Mouse (Mus musculus): ENCODE data around the gene Spon1. TPM values are rescaled to one million over a fixed set of nuclear protein-coding genes. Genes with fewer than 3 reads are reported as not detected.

Spon1 gene
- polyA plus RNA-seq (2015; fragmentation: Nextera tagmentation; extraction: Ambion mirVana) = 57.4 and 68.4 TPM in 2 replicates

- H3K4me2 ChIP-seq = peak within 1 kb of the TSS; percentile 95
- peak; percentile 85 for ATAC-seq (replicated peaks; ENCODE audit: insufficient number of reproducible peaks, insufficient read depth, low FRiP score, low read depth)
- peak within 1 kb of the TSS; percentile 69 for H3K4me3 ChIP-seq
- peak within 1 kb of the TSS; percentile 85 for H3K27ac ChIP-seq
- WGBS = under 1% methylated on average over 56 of the region's 56 CpGs
- H3K9me3 ChIP-seq (replicated peaks) = no peaks in the 10 kb centered on the region
- peak within 1 kb of the TSS; percentile 75 for H3K9ac ChIP-seq
- H3K4me1 ChIP-seq (replicated peaks) = peaks cover 40% of the 10 kb centered on the region
- H3K27me3 ChIP-seq = peaks cover 7% of the 10 kb centered on the region; the same call in 1 of the 2 replicates
- H3K36me3 ChIP-seq = no peaks in the 10 kb centered on the region
Measured at GRCm38 (mm10) chr7:113765667-113766497, at the start of gene Spon1. Spon1 (plus strand) TSS chr7:113765998.

GRCm38 (mm10) chr7:113721994-113722393 lies 43.8 kb upstream of the Spon1 start:
- Histone ChIP-seq H3K36me3 (no peaks in the 10 kb centered on the region), H3K4me2 (no peak overlapping the region), H3K9me3 (replicated peaks) (no peaks in the 10 kb centered on the region), H3K9ac (no peak overlapping the region), H3K4me3 (no peak overlapping the region), H3K4me1 (replicated peaks) (no peaks in the 10 kb centered on the region), H3K27ac (no peak overlapping the region), H3K27me3 (no peaks in the 10 kb centered on the region)
- ATAC-seq (replicated peaks; ENCODE audit: insufficient number of reproducible peaks, insufficient read depth, low FRiP score, low read depth) = no peak
- 68% methylated on average over 2 of the region's 2 CpGs for WGBS

- Histone ChIP-seq H3K4me1 (replicated peaks) (no peaks in the 10 kb centered on the region), H3K9me3 (replicated peaks) (no peaks in the 10 kb centered on the region), H3K9ac (no peak overlapping the region), H3K4me3 (no peak overlapping the region), H3K27me3 (no peaks in the 10 kb centered on the region), H3K4me2 (no peak overlapping the region), H3K36me3 (no peaks in the 10 kb centered on the region), H3K27ac (no peak overlapping the region)
- 60% methylated on average over 3 of the region's 3 CpGs for WGBS
- no peak for ATAC-seq (replicated peaks; ENCODE audit: insufficient number of reproducible peaks, insufficient read depth, low FRiP score, low read depth)
Measured at GRCm38 (mm10) chr7:113723905-113724304, 41.9 kb upstream of the Spon1 start.

- 49% methylated on average over 8 of the region's 8 CpGs for WGBS
- no peak overlapping the region for H3K27ac ChIP-seq
Measured at GRCm38 (mm10) chr7:113727999-113728713, 37.6 kb upstream of the Spon1 start.

GRCm38 (mm10) chr7:113728926-113729325 lies 36.9 kb upstream of the Spon1 start:
- WGBS = 47% methylated on average over 2 of the region's 2 CpGs
- H3K27ac ChIP-seq = no peak overlapping the region
- H3K4me2 ChIP-seq = no peak overlapping the region
- no peak overlapping the region for H3K9ac ChIP-seq
- ATAC-seq (replicated peaks; ENCODE audit: insufficient number of reproducible peaks, insufficient read depth, low FRiP score, low read depth) = no peak
- H3K4me3 ChIP-seq = no peak overlapping the region
- no peaks in the 10 kb centered on the region for H3K9me3 ChIP-seq (replicated peaks)
- no peaks in the 10 kb centered on the region for H3K36me3 ChIP-seq
- no peaks in the 10 kb centered on the region for H3K27me3 ChIP-seq
- H3K4me1 ChIP-seq (replicated peaks) = no peaks in the 10 kb centered on the region

More at GRCm38 (mm10) chr7:113727999-113728713, 37.6 kb upstream of the Spon1 start:
- Histone ChIP-seq H3K9ac (no peak overlapping the region), H3K4me3 (no peak overlapping the region), H3K4me2 (no peak overlapping the region), H3K27me3 (no peaks in the 10 kb centered on the region), H3K36me3 (no peaks in the 10 kb centered on the region), H3K4me1 (replicated peaks) (no peaks in the 10 kb centered on the region), H3K9me3 (replicated peaks) (no peaks in the 10 kb centered on the region)
- 0 out of 2 replicates have a peak, but pooled peaks have one; percentile 55 for ATAC-seq (replicated peaks; ENCODE audit: insufficient number of reproducible peaks, insufficient read depth, low FRiP score, low read depth)

GRCm38 (mm10) chr7:113730406-113731247 lies 35.2 kb upstream of the Spon1 start:
- H3K4me2 ChIP-seq = no peak overlapping the region
- 87% methylated on average over 8 of the region's 8 CpGs for WGBS
- no peaks in the 10 kb centered on the region for H3K36me3 ChIP-seq
- no peak overlapping the region for H3K4me3 ChIP-seq
- no peaks in the 10 kb centered on the region for H3K4me1 ChIP-seq (replicated peaks)
- H3K27me3 ChIP-seq = no peaks in the 10 kb centered on the region
- ATAC-seq (replicated peaks; ENCODE audit: insufficient number of reproducible peaks, insufficient read depth, low FRiP score, low read depth) = no peak
- H3K9me3 ChIP-seq (replicated peaks) = no peaks in the 10 kb centered on the region
- H3K9ac ChIP-seq = no peak overlapping the region
- no peak overlapping the region for H3K27ac ChIP-seq

GRCm38 (mm10) chr7:113737790-113738362 lies 27.9 kb upstream of the Spon1 start:
- no peak overlapping the region for H3K9ac ChIP-seq
- H3K9me3 ChIP-seq (replicated peaks) = no peaks in the 10 kb centered on the region
- H3K4me1 ChIP-seq (replicated peaks) = peaks cover 3% of the 10 kb centered on the region; the same call in 1 of the 2 replicates
- H3K4me3 ChIP-seq = peak overlapping the region; percentile 11; the same call in 1 of the 2 replicates
- peak overlapping the region; percentile 19; the same call in 1 of the 2 replicates for H3K27ac ChIP-seq
- no peak for ATAC-seq (replicated peaks; ENCODE audit: insufficient number of reproducible peaks, insufficient read depth, low FRiP score, low read depth)
- peak overlapping the region; percentile 42 for H3K4me2 ChIP-seq
- no peaks in the 10 kb centered on the region for H3K36me3 ChIP-seq
- no peaks in the 10 kb centered on the region for H3K27me3 ChIP-seq
- 51% methylated on average over 9 of the region's 9 CpGs for WGBS

GRCm38 (mm10) chr7:113739181-113739580 lies 26.6 kb upstream of the Spon1 start:
- Histone ChIP-seq H3K4me3 (no peak overlapping the region), H3K4me2 (no peak overlapping the region), H3K9me3 (replicated peaks) (no peaks in the 10 kb centered on the region), H3K36me3 (no peaks in the 10 kb centered on the region), H3K27me3 (no peaks in the 10 kb centered on the region), H3K27ac (no peak overlapping the region), H3K4me1 (replicated peaks) (peaks cover 3% of the 10 kb centered on the region; the same call in 1 of the 2 replicates), H3K9ac (no peak overlapping the region)
- ATAC-seq (replicated peaks; ENCODE audit: insufficient number of reproducible peaks, insufficient read depth, low FRiP score, low read depth) = no peak
- WGBS = 57% methylated on average over 7 of the region's 7 CpGs

- Histone ChIP-seq H3K27ac (no peak overlapping the region), H3K4me2 (no peak overlapping the region), H3K4me3 (no peak overlapping the region), H3K9ac (no peak overlapping the region), H3K36me3 (no peaks in the 10 kb centered on the region), H3K9me3 (replicated peaks) (no peaks in the 10 kb centered on the region), H3K4me1 (replicated peaks) (peaks cover 3% of the 10 kb centered on the region; the same call in 1 of the 2 replicates), H3K27me3 (no peaks in the 10 kb centered on the region)
- 86% methylated on average over 4 of the region's 4 CpGs for WGBS
- no peak for ATAC-seq (replicated peaks; ENCODE audit: insufficient number of reproducible peaks, insufficient read depth, low FRiP score, low read depth)
Measured at GRCm38 (mm10) chr7:113742644-113743043, 23.2 kb upstream of the Spon1 start.

- Histone ChIP-seq H3K27me3 (no peaks in the 10 kb centered on the region), H3K9ac (no peak overlapping the region), H3K4me2 (no peak overlapping the region), H3K4me3 (no peak overlapping the region), H3K9me3 (replicated peaks) (no peaks in the 10 kb centered on the region), H3K27ac (no peak overlapping the region), H3K4me1 (replicated peaks) (no peaks in the 10 kb centered on the region), H3K36me3 (no peaks in the 10 kb centered on the region)
- no peak for ATAC-seq (replicated peaks; ENCODE audit: insufficient number of reproducible peaks, insufficient read depth, low FRiP score, low read depth)
- 42% methylated on average over 5 of the region's 5 CpGs for WGBS
Measured at GRCm38 (mm10) chr7:113743982-113744381, 21.8 kb upstream of the Spon1 start.
